Mouse (Mus musculus): ENCODE measurements around the gene Ybey. TPM values are rescaled to one million over a fixed set of nuclear protein-coding genes. Genes with fewer than 3 reads are reported as not detected.

Ybey gene
- total and polyA plus RNA-seq, 2 experiments from 2014 or later: 4.1 to 7.3 TPM

- Histone ChIP-seq H3K9ac (replicated peaks; ENCODE audit: low read length, poor library complexity, severe bottlenecking) (no peak within 1 kb of the TSS), H3K4me2 (ENCODE audit: low read depth, low read length, poor library complexity, severe bottlenecking) (no peak within 1 kb of the TSS)
Measured at GRCm38 (mm10) chr10:76440281-76440680, 28.6 kb downstream of the Ybey start, which contains the start of gene AC141477.1. AC141477.1 (minus strand) TSS chr10:76440444.

GRCm38 (mm10) chr10:76439107-76439890, 29.6 kb downstream of the Ybey start:
- H3K4me2 ChIP-seq (ENCODE audit: low read depth, low read length, poor library complexity, severe bottlenecking): no peak overlapping the region
- 94% methylated on average over 9 of the region's 9 CpGs for WGBS
- no peak overlapping the region for H3K27ac ChIP-seq (ENCODE audit: low read depth, low read length)
- ATAC-seq (ENCODE audit: low FRiP score) (no peak), DNase-seq (ENCODE audit: low spot score) (no peak)
- H3K27me3 ChIP-seq (ENCODE audit: insufficient read depth, low read length): no peaks in the 10 kb centered on the region
- no peak for TF ChIP-seq CTCF (IDR thresholded peaks at IDR 0.05)
- H3K4me3 ChIP-seq (ENCODE audit: low read depth, low read length): no peak overlapping the region
- H3K4me1 ChIP-seq (ENCODE audit: insufficient read depth, low read length): peaks cover 3% of the 10 kb centered on the region
- peaks cover 21% of the 10 kb centered on the region for H3K36me3 ChIP-seq (ENCODE audit: insufficient read depth, low read length)
- no peak overlapping the region for H3K9ac ChIP-seq (replicated peaks; ENCODE audit: low read length, poor library complexity, severe bottlenecking)
- no peaks in the 10 kb centered on the region for H3K9me3 ChIP-seq (ENCODE audit: low read length)

More at GRCm38 (mm10) chr10:76440281-76440680, 28.6 kb downstream of the Ybey start, which contains the start of gene AC141477.1:
- Histone ChIP-seq H3K27me3 (ENCODE audit: insufficient read depth, low read length) (no peaks in the 10 kb centered on the region), H3K4me3 (ENCODE audit: low read depth, low read length) (no peak within 1 kb of the TSS), H3K9me3 (ENCODE audit: low read length) (no peaks in the 10 kb centered on the region), H3K4me1 (ENCODE audit: insufficient read depth, low read length) (peaks cover 3% of the 10 kb centered on the region), H3K27ac (ENCODE audit: low read depth, low read length) (no peak within 1 kb of the TSS), H3K36me3 (ENCODE audit: insufficient read depth, low read length) (peaks cover 15% of the 10 kb centered on the region)
- no peak for TF ChIP-seq CTCF (IDR thresholded peaks at IDR 0.05)
- WGBS: 96% methylated on average over 17 of the region's 17 CpGs
- DNase-seq (ENCODE audit: low spot score): no peak
- no peak for ATAC-seq (ENCODE audit: low FRiP score)

GRCm38 (mm10) chr10:76433925-76434324, 35.0 kb downstream of the Ybey start:
- peaks cover 57% of the 10 kb centered on the region for H3K36me3 ChIP-seq (ENCODE audit: insufficient read depth, low read length)
- H3K27ac ChIP-seq (ENCODE audit: low read depth, low read length): no peak overlapping the region
- no peaks in the 10 kb centered on the region for H3K9me3 ChIP-seq (ENCODE audit: low read length)
- TF ChIP-seq CTCF (IDR thresholded peaks at IDR 0.05): no peak
- H3K4me2 ChIP-seq (ENCODE audit: low read depth, low read length, poor library complexity, severe bottlenecking): no peak overlapping the region
- H3K4me1 ChIP-seq (ENCODE audit: insufficient read depth, low read length): no peaks in the 10 kb centered on the region
- DNase-seq (ENCODE audit: low spot score) (no peak), ATAC-seq (ENCODE audit: low FRiP score) (no peak)
- H3K4me3 ChIP-seq (ENCODE audit: low read depth, low read length): no peak overlapping the region
- H3K27me3 ChIP-seq (ENCODE audit: insufficient read depth, low read length): no peaks in the 10 kb centered on the region
- H3K9ac ChIP-seq (replicated peaks; ENCODE audit: low read length, poor library complexity, severe bottlenecking): no peak overlapping the region
- WGBS: 96% methylated on average over 11 of the region's 11 CpGs

GRCm38 (mm10) chr10:76425674-76426073, 43.2 kb downstream of the Ybey start:
- Histone ChIP-seq H3K36me3 (ENCODE audit: insufficient read depth, low read length) (peaks cover 61% of the 10 kb centered on the region), H3K27me3 (ENCODE audit: insufficient read depth, low read length) (no peaks in the 10 kb centered on the region), H3K9me3 (ENCODE audit: low read length) (no peaks in the 10 kb centered on the region), H3K27ac (ENCODE audit: low read depth, low read length) (no peak overlapping the region), H3K4me3 (ENCODE audit: low read depth, low read length) (no peak overlapping the region), H3K4me1 (ENCODE audit: insufficient read depth, low read length) (no peaks in the 10 kb centered on the region), H3K9ac (replicated peaks; ENCODE audit: low read length, poor library complexity, severe bottlenecking) (no peak overlapping the region), H3K4me2 (ENCODE audit: low read depth, low read length, poor library complexity, severe bottlenecking) (no peak overlapping the region)
- TF ChIP-seq CTCF (IDR thresholded peaks at IDR 0.05): no peak
- DNase-seq (ENCODE audit: low spot score): no peak
- WGBS: 94% methylated on average over 7 of the region's 7 CpGs
- ATAC-seq (ENCODE audit: low FRiP score): no peak

GRCm38 (mm10) chr10:76416811-76417210, 52.1 kb downstream of the Ybey start:
- DNase-seq (ENCODE audit: low spot score) (no peak), ATAC-seq (ENCODE audit: low FRiP score) (no peak)
- Histone ChIP-seq H3K4me1 (ENCODE audit: insufficient read depth, low read length) (no peaks in the 10 kb centered on the region), H3K4me2 (ENCODE audit: low read depth, low read length, poor library complexity, severe bottlenecking) (no peak overlapping the region), H3K4me3 (ENCODE audit: low read depth, low read length) (no peak overlapping the region), H3K9ac (replicated peaks; ENCODE audit: low read length, poor library complexity, severe bottlenecking) (no peak overlapping the region), H3K27ac (ENCODE audit: low read depth, low read length) (no peak overlapping the region), H3K36me3 (ENCODE audit: insufficient read depth, low read length) (peaks cover 54% of the 10 kb centered on the region), H3K27me3 (ENCODE audit: insufficient read depth, low read length) (no peaks in the 10 kb centered on the region), H3K9me3 (ENCODE audit: low read length) (no peaks in the 10 kb centered on the region)
- WGBS: 87% methylated on average over 12 of the region's 12 CpGs
- no peak for TF ChIP-seq CTCF (IDR thresholded peaks at IDR 0.05)

Other genes with a start within 250 kb of the Ybey start
- gene Prmt2, start 231.2 kb downstream of the Ybey start, total RNA-seq (2014; rRNA removed): 173 and 174 TPM in 2 replicates
- 326 and 342 TPM in 2 replicates for gene Prmt2, start 231.2 kb downstream of the Ybey start, polyA plus RNA-seq (2015; fragmentation: Nextera tagmentation; extraction: Ambion mirVana)
- 8.9 and 12.9 TPM in 2 replicates for gene S100b, start 215.3 kb downstream of the Ybey start, total RNA-seq (2014; rRNA removed)
- 7.7 and 8.8 TPM in 2 replicates for gene S100b, start 215.3 kb downstream of the Ybey start, polyA plus RNA-seq (2015; fragmentation: Nextera tagmentation; extraction: Ambion mirVana)
- 57.0 and 60.7 TPM in 2 replicates for gene Dip2a, start 123.8 kb downstream of the Ybey start, total RNA-seq (2014; rRNA removed)
- 11.5 and 12.9 TPM in 2 replicates for gene Dip2a, start 123.8 kb downstream of the Ybey start, polyA plus RNA-seq (2015; fragmentation: Nextera tagmentation; extraction: Ambion mirVana)
- gene AC141477.1, start 28.7 kb downstream of the Ybey start, total RNA-seq (2014; rRNA removed): not detected in 2 replicates
- gene AC141477.1, start 28.7 kb downstream of the Ybey start, polyA plus RNA-seq (2015; fragmentation: Nextera tagmentation; extraction: Ambion mirVana): not detected in 2 replicates
- 12.8 and 14.5 TPM in 2 replicates for gene Pcnt, start 26.3 kb downstream of the Ybey start, total RNA-seq (2014; rRNA removed)
- 3.4 and 3.9 TPM in 2 replicates for gene Pcnt, start 26.3 kb downstream of the Ybey start, polyA plus RNA-seq (2015; fragmentation: Nextera tagmentation; extraction: Ambion mirVana)
- not detected in 2 replicates for gene 2610028H24Rik, start 20.0 kb downstream of the Ybey start, total RNA-seq (2014; rRNA removed)
- not detected in 2 replicates for gene 2610028H24Rik, start 20.0 kb downstream of the Ybey start, polyA plus RNA-seq (2015; fragmentation: Nextera tagmentation; extraction: Ambion mirVana)
- 35.6 and 45.3 TPM in 2 replicates for gene Mcm3ap, start 187 bp downstream of the Ybey start, total RNA-seq (2014; rRNA removed)
- 56.0 and 66.4 TPM in 2 replicates for gene Mcm3ap, start 187 bp downstream of the Ybey start, polyA plus RNA-seq (2015; fragmentation: Nextera tagmentation; extraction: Ambion mirVana)
- gene Lss, start 62.5 kb upstream of the Ybey start, total RNA-seq (2014; rRNA removed): 51.8 and 61.2 TPM in 2 replicates
- 26.4 and 28.4 TPM in 2 replicates for gene Lss, start 62.5 kb upstream of the Ybey start, polyA plus RNA-seq (2015; fragmentation: Nextera tagmentation; extraction: Ambion mirVana)
- not detected in 2 replicates for gene Spatc1l, start 93.2 kb upstream of the Ybey start, total RNA-seq (2014; rRNA removed)
- not detected in 2 replicates for gene Spatc1l, start 93.2 kb upstream of the Ybey start, polyA plus RNA-seq (2015; fragmentation: Nextera tagmentation; extraction: Ambion mirVana)
- gene Ftcd, start 106.5 kb upstream of the Ybey start, total RNA-seq (2014; rRNA removed): 0.33 TPM in 1 of 2 replicates, not detected in the other
- 0.07 and 0.09 TPM in 2 replicates for gene Ftcd, start 106.5 kb upstream of the Ybey start, polyA plus RNA-seq (2015; fragmentation: Nextera tagmentation; extraction: Ambion mirVana)
- 31.5 and 32.6 TPM in 2 replicates for gene Col6a2, start 154.5 kb upstream of the Ybey start, total RNA-seq (2014; rRNA removed)
- gene Col6a2, start 154.5 kb upstream of the Ybey start, polyA plus RNA-seq (2015; fragmentation: Nextera tagmentation; extraction: Ambion mirVana): 18.4 and 19.1 TPM in 2 replicates